Mouse (Mus musculus) limb, embryonic 14.5 days (tissue): ENCODE measurements around the gene Cd180. TPM values are rescaled to one million over a fixed set of nuclear protein-coding genes. Genes with fewer than 3 reads are reported as not detected.
"Not testable (repeated sequence)": the region's sequence is repeated elsewhere in the genome, so short reads cannot be mapped to it uniquely, and the experiment has no call there.

ENCODE experiments used
- ATAC-seq: fragments of 200-750 bp; cut with Nextera tagmentation; 2 replicates; pipeline ENCODE4 v1.8.0; 2017; ENCODE audit warnings: low read depth, moderate number of reproducible peaks, moderate TSS enrichment; ENCODE audit not compliant: low FRiP score
- DNase-seq: peaks from one replicate; pipeline ENCODE4 v3.0.0-alpha.2; 2015; ENCODE audit warnings: low spot score
- H3K27ac ChIP-seq: fragments of 300-500 bp; sonication (generic); replicated peaks from 2 replicates; pipeline ENCODE4 v1.5.1; 2014; ENCODE audit warnings: low read depth, mild to moderate bottlenecking, low read length, moderate library complexity, mixed read lengths
- H3K27me3 ChIP-seq: fragments of 300-500 bp; sonication (generic); 2 replicates; pipeline ENCODE4 v1.6.1; 2014; ENCODE audit warnings: low read length, mixed read lengths; ENCODE audit not compliant: control insufficient read depth, insufficient read depth
- H3K36me3 ChIP-seq: fragments of 300-500 bp; sonication (generic); 2 replicates; pipeline ENCODE4 v1.6.1; 2014; ENCODE audit warnings: mild to moderate bottlenecking, low read length, moderate library complexity, mixed read lengths; ENCODE audit not compliant: control insufficient read depth, insufficient read depth
- H3K4me1 ChIP-seq: fragments of 300-500 bp; sonication (generic); 2 replicates; pipeline ENCODE4 v1.6.1; 2014; ENCODE audit warnings: antibody characterized with exemption, low read length, mixed read lengths; ENCODE audit not compliant: control insufficient read depth, insufficient read depth
- H3K4me2 ChIP-seq: fragments of 300-500 bp; sonication (generic); replicated peaks from 2 replicates; pipeline ENCODE4 v1.6.1; 2014; ENCODE audit warnings: low read depth, mild to moderate bottlenecking, low read length, moderate library complexity; ENCODE audit not compliant: severe bottlenecking
- H3K4me3 ChIP-seq: fragments of 300-500 bp; sonication (generic); replicated peaks from 2 replicates; pipeline ENCODE4 v1.5.1; 2014; ENCODE audit warnings: low read length
- H3K9ac ChIP-seq: fragments of 300-500 bp; sonication (generic); 2 replicates; pipeline ENCODE4 v1.6.1; 2014; ENCODE audit warnings: mild to moderate bottlenecking, low read depth, low read length, moderate library complexity; ENCODE audit not compliant: severe bottlenecking
- H3K9me3 ChIP-seq: fragments of 300-500 bp; sonication (generic); 2 replicates; pipeline ENCODE4 v1.6.1; 2016; ENCODE audit warnings: low read length; ENCODE audit not compliant: control insufficient read depth
- POLR2A ChIP-seq: fragments of 200-500 bp; IDR thresholded peaks from 2 replicates; pipeline ENCODE4 v1.8.0; 2012; ENCODE audit warnings: inconsistent platforms, mild to moderate bottlenecking, moderate library complexity, borderline replicate concordance; ENCODE audit not compliant: insufficient read depth, insufficient read length; ENCODE audit errors: extremely low read depth
- WGBS: fragments of 180-500 bp; shearing (Covaris S2); extraction: QIAGEN DNeasy Blood & Tissue Kit; methylation state at CpG from one replicate; pipeline ENCODE4 v1.1.7; 2014; 5-methylcytosine and 5-hydroxymethylcytosine counted together
- polyA plus RNA-seq, 2 experiments: library from polyadenylated mRNA; depleted of rRNA in 1 of 2; stranded (reverse) in 1 of 2; unstranded in 1 of 2; fragments of >200 nt; fragmentation: Nextera tagmentation in 1 of 2; extraction: Ambion mirVana in 1 of 2; gene quantifications; 2 replicates each; pipeline versions ENCODE4 v1.2.1 to v1.2.3; 2012 to 2014

Cd180 gene
- polyA plus RNA-seq, 2 experiments: 0.61 to 1.2 TPM

DNA sequence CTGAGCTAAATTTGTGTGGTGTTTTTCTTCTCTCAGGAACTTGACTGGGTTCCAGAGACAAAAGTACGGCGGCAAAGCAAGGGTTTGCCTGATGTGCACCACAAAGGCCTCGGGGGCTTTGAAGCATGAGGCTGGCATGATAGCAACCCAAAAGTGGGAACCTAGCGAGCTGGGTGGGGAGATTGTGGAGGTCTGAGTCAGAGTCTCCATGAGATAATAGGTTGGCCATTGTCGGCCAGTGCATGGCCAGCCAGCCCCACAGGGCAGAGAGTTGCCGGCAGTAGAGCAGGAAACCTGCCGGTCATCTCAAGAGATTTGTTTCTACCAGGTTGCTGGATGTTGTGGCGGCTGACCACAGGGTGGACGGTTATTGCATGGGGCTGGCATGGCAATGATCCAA lies 25.5 kb upstream of the Cd180 start:
- Histone ChIP-seq H3K4me2 (no peak overlapping the region), H3K27me3 (no peaks in the 10 kb centered on the region), H3K9me3 (no peaks in the 10 kb centered on the region), H3K27ac (no peak overlapping the region), H3K36me3 (no peaks in the 10 kb centered on the region), H3K4me3 (no peak overlapping the region), H3K9ac (no peak overlapping the region), H3K4me1 (peaks cover 5% of the 10 kb centered on the region; the same call in 1 of the 2 replicates)
- WGBS: 85% methylated on average over 9 of the region's 9 CpGs
- DNase-seq (no peak), ATAC-seq (no peak)
- no peak for TF ChIP-seq POLR2A

DNA sequence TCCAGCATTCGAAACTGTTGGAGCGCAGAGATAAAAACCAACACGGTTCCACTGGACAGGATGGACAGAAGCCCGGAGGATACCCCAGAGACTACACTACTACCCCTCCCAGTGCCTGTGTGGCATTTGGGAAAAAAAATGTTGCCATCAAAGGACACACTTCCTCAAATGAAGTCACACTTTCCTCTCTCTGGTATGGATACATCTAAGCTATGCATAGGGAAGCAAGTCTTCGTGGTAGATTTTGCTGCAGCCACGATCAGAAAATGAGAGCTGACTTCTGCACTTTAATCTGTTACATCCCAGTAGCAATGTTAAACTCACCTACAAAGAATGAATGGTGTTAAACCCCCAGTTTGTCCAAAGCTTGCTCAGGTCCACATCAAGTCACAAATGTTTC lies 24.4 kb upstream of the Cd180 start:
- WGBS: 80% methylated on average over 6 of the region's 6 CpGs
- no peak for TF ChIP-seq POLR2A

DNA sequence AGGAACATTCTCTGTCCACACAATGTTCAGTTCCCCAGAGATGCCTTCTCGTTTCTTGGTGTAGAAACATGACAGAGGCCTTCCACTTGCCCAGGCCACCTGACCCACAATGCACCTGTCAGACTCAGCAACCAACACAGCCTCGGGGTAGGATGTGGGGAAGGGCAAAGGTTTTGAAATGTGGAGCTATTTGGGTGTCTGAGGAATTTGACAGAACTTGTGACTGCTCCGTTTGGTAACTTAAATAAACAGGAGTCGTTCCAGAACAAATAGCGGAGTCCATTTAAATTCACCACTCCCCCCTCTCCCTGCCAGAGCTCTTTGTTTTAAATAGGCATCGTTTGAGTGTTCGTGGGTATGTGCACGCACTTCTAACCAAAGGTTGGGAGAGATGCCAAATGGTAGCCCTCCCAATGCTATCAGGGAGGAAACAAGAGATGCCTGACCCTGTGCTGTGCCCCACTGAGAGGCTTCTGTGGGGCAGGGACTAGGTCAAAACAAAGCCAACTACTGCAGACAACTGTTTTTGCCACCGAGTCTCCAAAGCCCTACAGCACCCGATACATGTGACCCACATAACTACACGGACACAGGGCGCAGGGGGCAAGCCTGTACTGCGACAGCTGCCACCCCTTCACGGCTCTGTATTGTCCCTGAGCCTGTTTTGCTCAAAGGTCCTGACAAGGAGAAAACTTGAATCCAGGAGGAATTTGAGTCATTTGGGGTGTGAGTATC lies 23.7 kb upstream of the Cd180 start:
- H3K36me3 ChIP-seq: no peaks in the 10 kb centered on the region
- no peak overlapping the region for H3K4me2 ChIP-seq
- ATAC-seq (peak; percentile 84), DNase-seq (peak; percentile 59)
- 54% methylated on average over 14 of the region's 14 CpGs for WGBS
- no peak overlapping the region for H3K4me3 ChIP-seq
- H3K9me3 ChIP-seq: no peaks in the 10 kb centered on the region
- H3K27me3 ChIP-seq: no peaks in the 10 kb centered on the region
- H3K27ac ChIP-seq: no peak overlapping the region
- H3K4me1 ChIP-seq: peaks cover 5% of the 10 kb centered on the region; the same call in 1 of the 2 replicates
- no peak overlapping the region for H3K9ac ChIP-seq
- no peak for TF ChIP-seq POLR2A

More for the DNA sequence above, 24.4 kb upstream of the Cd180 start:
- Histone ChIP-seq H3K9me3 (no peaks in the 10 kb centered on the region), H3K27ac (no peak overlapping the region), H3K36me3 (no peaks in the 10 kb centered on the region), H3K27me3 (no peaks in the 10 kb centered on the region), H3K4me1 (peaks cover 5% of the 10 kb centered on the region; the same call in 1 of the 2 replicates), H3K4me2 (no peak overlapping the region), H3K9ac (no peak overlapping the region), H3K4me3 (no peak overlapping the region)
- no peak for DNase-seq
- no peak for ATAC-seq

DNA sequence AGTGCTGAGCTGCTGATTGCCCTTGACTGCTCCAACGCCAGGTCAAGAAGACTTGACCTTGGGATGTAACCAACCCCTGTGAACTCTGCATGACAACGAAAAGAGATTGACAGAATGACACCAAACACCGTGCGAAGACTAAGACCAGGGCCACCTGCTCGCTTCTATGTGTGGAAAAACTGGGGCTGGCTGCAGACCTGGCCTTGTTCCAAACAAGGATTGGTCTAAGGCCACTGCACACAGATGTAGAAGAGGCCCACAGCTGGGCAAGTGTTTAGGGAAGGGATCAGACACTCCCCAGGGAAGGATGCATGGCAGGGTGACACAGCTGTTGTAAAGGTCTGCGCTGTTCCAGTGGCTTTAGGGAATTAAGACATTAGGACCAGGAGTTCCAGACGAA lies 22.9 kb upstream of the Cd180 start:
- Histone ChIP-seq H3K4me3 (no peak overlapping the region), H3K36me3 (no peaks in the 10 kb centered on the region), H3K4me1 (peaks cover 5% of the 10 kb centered on the region; the same call in 1 of the 2 replicates), H3K9ac (no peak overlapping the region), H3K9me3 (no peaks in the 10 kb centered on the region), H3K27ac (no peak overlapping the region), H3K27me3 (no peaks in the 10 kb centered on the region), H3K4me2 (no peak overlapping the region)
- WGBS: 62% methylated on average over 7 of the region's 7 CpGs
- peak; percentile 76 for ATAC-seq
- peak; percentile 75 for DNase-seq
- no peak for TF ChIP-seq POLR2A

DNA sequence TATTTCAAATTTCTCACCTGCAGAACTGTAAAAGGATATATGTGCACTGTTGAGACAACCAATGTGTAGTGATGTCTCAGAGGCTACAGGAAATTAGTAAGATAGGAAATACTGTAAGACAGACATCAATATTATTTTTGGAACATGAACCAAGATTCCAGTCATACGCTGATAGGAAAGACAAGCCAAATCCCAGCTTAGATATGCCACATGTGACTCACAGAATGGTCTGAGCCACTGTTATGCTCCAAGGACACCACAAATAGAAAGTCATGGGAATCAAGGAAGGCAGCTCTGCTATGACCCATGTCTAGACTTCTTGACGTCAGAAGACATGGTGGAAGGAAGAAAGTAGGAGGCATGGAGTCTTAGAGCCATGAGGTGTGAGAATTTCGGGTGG lies 19.3 kb upstream of the Cd180 start:
- no peak overlapping the region for H3K4me2 ChIP-seq
- no peak for TF ChIP-seq POLR2A
- 81% methylated on average over 3 of the region's 3 CpGs for WGBS
- H3K27ac ChIP-seq: no peak overlapping the region
- no peaks in the 10 kb centered on the region for H3K36me3 ChIP-seq
- no peaks in the 10 kb centered on the region for H3K27me3 ChIP-seq
- no peak for DNase-seq
- no peaks in the 10 kb centered on the region for H3K9me3 ChIP-seq
- no peak for ATAC-seq
- peaks cover 5% of the 10 kb centered on the region; the same call in 1 of the 2 replicates for H3K4me1 ChIP-seq
- no peak overlapping the region for H3K4me3 ChIP-seq
- no peak overlapping the region for H3K9ac ChIP-seq

DNA sequence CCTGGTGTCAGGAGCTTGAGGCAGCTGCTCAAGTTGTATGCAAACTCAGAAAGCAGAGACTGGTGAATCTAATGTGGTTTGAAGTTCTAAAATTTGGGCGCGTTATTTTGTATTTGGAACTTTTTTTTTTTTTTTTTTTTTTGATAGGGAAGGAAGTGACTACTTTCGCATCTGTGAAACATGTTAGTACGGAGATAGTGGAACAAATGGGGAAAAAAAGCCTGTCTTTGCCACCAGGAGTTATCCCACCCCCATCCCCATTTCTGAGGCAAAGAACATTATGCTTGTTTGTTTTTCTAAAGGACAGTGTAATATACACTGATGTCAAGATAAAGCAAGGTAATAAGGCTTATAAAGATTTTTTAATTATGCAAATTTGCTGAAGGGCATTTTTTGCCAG lies 15.8 kb upstream of the Cd180 start:
- H3K27me3 ChIP-seq, H3K4me3 ChIP-seq, H3K36me3 ChIP-seq, H3K9ac ChIP-seq, H3K27ac ChIP-seq, ATAC-seq, H3K4me1 ChIP-seq, H3K9me3 ChIP-seq, DNase-seq, H3K4me2 ChIP-seq: not testable (repeated sequence)
- WGBS: 88% methylated on average over 4 of the region's 4 CpGs
